Mouse (Mus musculus): Measurements from ENCODE around the gene Mrpl41. TPM values are rescaled to one million over a fixed set of nuclear protein-coding genes. Genes with fewer than 3 reads are reported as not detected.

Gene Mrpl41
- total RNA-seq, 2 experiments from 2014 or later, result 70.3 to 76.3 TPM

GRCm38 (mm10) chr2:24934441-24934963, 40.4 kb downstream of the Mrpl41 start:
- intact Hi-C loops (cut with DNase I), result no loop called here
- TF ChIP-seq CTCF (IDR thresholded peaks at IDR 0.05), result no peak
- Histone ChIP-seq H3K4me3 (peak overlapping the region; percentile 64), H3K27ac (peak overlapping the region; percentile 78)
- DNase-seq (ENCODE audit: extremely low spot score in 1 of 2, low spot score in 2 of 2), result no peak

- intact Hi-C loops (cut with DNase I), result no loop called here
- TF ChIP-seq CTCF (IDR thresholded peaks at IDR 0.05), result no peak
Measured at GRCm38 (mm10) chr2:24929593-24929992, 45.3 kb downstream of the Mrpl41 start.

GRCm38 (mm10) chr2:24929119-24929518, 45.8 kb downstream of the Mrpl41 start:
- no peak for DNase-seq (ENCODE audit: extremely low spot score in 1 of 2, low spot score in 2 of 2)

More at GRCm38 (mm10) chr2:24929593-24929992, 45.3 kb downstream of the Mrpl41 start:
- Histone ChIP-seq H3K27ac (no peak overlapping the region), H3K4me3 (no peak overlapping the region)
- DNase-seq (ENCODE audit: extremely low spot score in 1 of 2, low spot score in 2 of 2), result no peak

DNA sequence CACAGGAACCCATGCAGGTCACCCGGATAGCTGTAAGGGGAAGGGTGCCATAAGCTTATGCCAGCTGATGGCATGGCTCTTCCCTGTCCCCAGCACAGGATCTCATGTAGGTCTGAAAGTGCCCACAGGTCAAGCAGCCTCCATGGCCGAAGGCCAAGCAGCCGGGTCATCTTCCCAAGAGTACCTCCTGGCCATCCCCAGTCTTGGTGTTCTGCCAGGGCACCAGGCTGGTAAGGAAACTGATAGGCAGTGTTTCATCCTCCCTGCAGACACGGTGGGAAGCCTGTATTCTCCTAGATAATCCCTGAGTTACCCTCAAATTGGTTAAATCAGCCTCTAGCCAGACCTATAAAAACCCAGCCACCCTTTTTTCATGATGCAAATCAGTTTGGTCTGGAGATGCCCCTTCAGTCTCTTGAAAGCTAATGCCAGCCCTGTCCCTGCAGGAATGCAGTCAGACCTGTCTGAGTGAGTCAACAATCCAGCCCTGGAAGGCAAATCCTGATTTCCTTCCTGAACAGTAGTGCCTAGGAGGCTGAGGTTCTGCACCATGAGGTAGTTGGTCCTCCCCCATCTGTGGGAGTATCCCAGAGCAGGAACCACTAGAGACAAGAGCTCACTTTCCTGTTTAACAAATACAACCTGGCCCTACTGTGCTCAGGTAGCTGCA, 47.0 kb downstream of the Mrpl41 start:
- DNase-seq (ENCODE audit: extremely low spot score in 1 of 2, low spot score in 2 of 2), result no peak
- Histone ChIP-seq H3K27ac (no peak overlapping the region), H3K4me3 (no peak overlapping the region)
- intact Hi-C loops (cut with DNase I), result no loop called here
- no peak for TF ChIP-seq CTCF (IDR thresholded peaks at IDR 0.05)

More at GRCm38 (mm10) chr2:24929119-24929518, 45.8 kb downstream of the Mrpl41 start:
- intact Hi-C loops (cut with DNase I), result no loop called here
- no peak for TF ChIP-seq CTCF (IDR thresholded peaks at IDR 0.05)
- Histone ChIP-seq H3K27ac (no peak overlapping the region), H3K4me3 (no peak overlapping the region)

DNA sequence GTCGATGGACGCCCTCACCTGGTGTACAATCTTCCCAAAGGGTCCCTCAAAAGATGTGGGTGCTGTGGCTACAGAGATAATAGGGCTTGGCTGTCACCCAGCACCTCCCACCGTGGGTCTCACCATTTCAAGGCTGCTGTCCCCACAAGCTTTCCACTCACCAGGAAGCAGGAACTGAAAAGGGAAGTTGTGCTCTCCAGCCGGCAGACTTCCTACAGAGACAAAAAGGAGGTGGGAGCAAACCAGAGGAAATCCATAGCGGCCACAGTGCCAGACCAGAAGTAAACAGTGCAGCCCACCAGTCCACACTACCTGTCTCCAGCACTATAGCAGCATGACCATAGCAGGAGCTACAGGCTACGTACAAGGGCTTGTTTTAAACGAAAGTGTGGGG, 47.9 kb downstream of the Mrpl41 start:
- intact Hi-C loops (cut with DNase I), result no loop called here
- H3K4me3 ChIP-seq, result no peak overlapping the region
- DNase-seq (ENCODE audit: extremely low spot score in 1 of 2, low spot score in 2 of 2), result no peak
- TF ChIP-seq CTCF (IDR thresholded peaks at IDR 0.05), result no peak
- no peak overlapping the region for H3K27ac ChIP-seq

DNA sequence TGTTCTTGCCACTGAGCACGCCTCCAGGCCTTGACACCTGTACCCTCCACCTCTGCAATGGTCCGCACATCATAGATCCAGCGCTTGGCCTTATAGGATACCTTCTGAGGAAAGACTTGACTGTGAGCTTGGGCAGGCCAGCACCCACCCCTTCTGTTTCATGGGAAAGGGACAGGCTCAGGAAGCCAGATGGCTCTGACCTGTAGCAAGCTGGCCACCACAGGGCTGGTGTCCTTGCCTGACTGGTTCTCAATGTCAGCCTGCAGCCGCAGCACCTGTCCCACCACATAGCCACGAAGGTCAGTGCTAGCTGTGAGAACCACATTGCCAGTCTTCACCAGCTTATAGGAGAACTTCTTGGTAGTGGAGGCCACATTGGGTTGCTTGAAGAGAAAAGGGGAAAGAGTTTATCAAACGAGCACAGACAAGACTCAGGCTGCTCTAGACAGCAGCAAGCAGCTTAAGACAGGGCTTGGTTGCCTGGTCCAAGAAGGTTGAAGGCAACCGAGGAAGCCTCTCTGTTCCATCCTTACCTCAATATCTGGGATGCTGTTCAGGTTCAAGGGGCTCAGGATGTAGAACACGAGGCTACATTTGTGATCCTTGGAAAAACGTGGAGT, 48.4 kb downstream of the Mrpl41 start:
- intact Hi-C loops (cut with DNase I), result no loop called here
- no peak overlapping the region for H3K27ac ChIP-seq
- H3K4me3 ChIP-seq, result no peak overlapping the region
- TF ChIP-seq CTCF (IDR thresholded peaks at IDR 0.05), result no peak
- DNase-seq (ENCODE audit: extremely low spot score in 1 of 2, low spot score in 2 of 2), result no peak

GRCm38 (mm10) chr2:24925284-24925683, 49.6 kb downstream of the Mrpl41 start:
- intact Hi-C loops (cut with DNase I), result no loop called here
- TF ChIP-seq CTCF (IDR thresholded peaks at IDR 0.05), result no peak
- H3K27ac ChIP-seq, result no peak overlapping the region
- DNase-seq (ENCODE audit: extremely low spot score in 1 of 2, low spot score in 2 of 2), result no peak
- H3K4me3 ChIP-seq, result no peak overlapping the region

Small RNA genes within 50 kb of the gene (microRNA-seq; reads per million reads assigned to microRNA genes)
- 0 reads per million in 2 experiments for gene Gm22875

Other genes starting within 250 kb of the Mrpl41 start
- gene Cacna1b, start 211.9 kb downstream of the Mrpl41 start, total RNA-seq (2021), result 10 to 100 TPM; 84.1 to 91.8 TPM
- gene Ehmt1, start 55.5 kb downstream of the Mrpl41 start, total RNA-seq (2021), result 10 to 100 TPM; 53.1 to 59.4 TPM
- 10 to 100 TPM; 17.1 to 18.2 TPM for gene Arrdc1, start 39.8 kb downstream of the Mrpl41 start, total RNA-seq (2021)
- 10 to 100 TPM; 36.8 to 37.9 TPM for gene Zmynd19, start 25.3 kb downstream of the Mrpl41 start, total RNA-seq (2021)
- 10 to 100 TPM; 29.7 to 32.4 TPM for gene Dph7, start 12.7 kb downstream of the Mrpl41 start, total RNA-seq (2021)
- 10 to 100 TPM; 22.0 to 22.2 TPM for gene Pnpla7, start 935 bp upstream of the Mrpl41 start, total RNA-seq (2021)
- gene Nsmf, start 79.3 kb upstream of the Mrpl41 start, total RNA-seq (2021), result 100 to 1,000 TPM; 442 to 471 TPM
- gene Entpd8, start 105.2 kb upstream of the Mrpl41 start, total RNA-seq (2021), result not detected
- gene Noxa1, start 120.1 kb upstream of the Mrpl41 start, total RNA-seq (2021), result not detected
- 10 to 100 TPM; 20.2 to 21.7 TPM for gene Nrarp, start 205.7 kb upstream of the Mrpl41 start, total RNA-seq (2021)
- 1 to 10 TPM; 2.0 to 2.2 TPM for gene Tor4a, start 221.8 kb upstream of the Mrpl41 start, total RNA-seq (2021)
- gene Nelfb, start 236.4 kb upstream of the Mrpl41 start, total RNA-seq (2021), result 10 to 100 TPM; 53.4 to 64.3 TPM
- not detected for gene Stpg3, start 239.5 kb upstream of the Mrpl41 start, total RNA-seq (2021)
- gene Fam166a, start 243.6 kb upstream of the Mrpl41 start, total RNA-seq (2021), result not detected
- gene Tubb4b, start 249.6 kb upstream of the Mrpl41 start, total RNA-seq (2021), result 100 to 1,000 TPM; 317 to 329 TPM